Mouse (Mus musculus) stomach, embryonic 14.5 days (tissue): ENCODE data around the gene Sparcl1. TPM values are rescaled to one million over a fixed set of nuclear protein-coding genes. Genes with fewer than 3 reads are reported as not detected.

ENCODE experiments used
- ATAC-seq: fragments of 200-750 bp; cut with Nextera tagmentation; 2 replicates; pipeline ENCODE4 v1.8.0; 2017; ENCODE audit warnings: low read depth, moderate TSS enrichment; ENCODE audit not compliant: insufficient number of reproducible peaks, insufficient read depth, low FRiP score
- H3K27ac ChIP-seq: fragments of 300-500 bp; sonication (generic); 2 replicates; pipeline ENCODE4 v1.5.1; 2014; ENCODE audit warnings: mild to moderate bottlenecking, low read length, moderate library complexity, mixed read lengths
- H3K27me3 ChIP-seq: fragments of 300-500 bp; sonication (generic); 2 replicates; pipeline ENCODE4 v1.6.1; 2014; ENCODE audit warnings: low read length, control low read depth, mixed read lengths; ENCODE audit not compliant: control insufficient read depth, insufficient read depth
- H3K36me3 ChIP-seq: fragments of 300-500 bp; sonication (generic); 2 replicates; pipeline ENCODE4 v1.6.1; 2014; ENCODE audit warnings: mild to moderate bottlenecking, control low read depth, low read length, moderate library complexity, mixed read lengths; ENCODE audit not compliant: control insufficient read depth, insufficient read depth
- H3K4me1 ChIP-seq: fragments of 300-500 bp; sonication (generic); 2 replicates; pipeline ENCODE4 v1.6.1; 2014; ENCODE audit warnings: low read length, control low read depth, mixed read lengths; ENCODE audit not compliant: control insufficient read depth, insufficient read depth
- H3K4me2 ChIP-seq: fragments of 300-500 bp; sonication (generic); replicated peaks from 2 replicates; pipeline ENCODE4 v1.6.1; 2014; ENCODE audit warnings: low read depth, low read length, control low read depth
- H3K4me3 ChIP-seq: fragments of 300-500 bp; sonication (generic); 2 replicates; pipeline ENCODE4 v1.5.1; 2014; ENCODE audit warnings: low read depth, low read length, control low read depth
- H3K9ac ChIP-seq: fragments of 300-500 bp; sonication (generic); replicated peaks from 2 replicates; pipeline ENCODE4 v1.6.1; 2014; ENCODE audit warnings: low read depth, mild to moderate bottlenecking, control low read depth, low read length, moderate library complexity, mixed read lengths
- H3K9me3 ChIP-seq: fragments of 300-500 bp; sonication (generic); 2 replicates; pipeline ENCODE4 v1.6.1; 2016; ENCODE audit warnings: low read depth, low read length, control low read depth; ENCODE audit not compliant: control insufficient read depth
- WGBS: fragments of 180-500 bp; shearing (Covaris S2); extraction: QIAGEN DNeasy Blood & Tissue Kit; methylation state at CpG from one replicate; pipeline ENCODE4 v1.1.7; 2014; 5-methylcytosine and 5-hydroxymethylcytosine counted together
- polyA plus RNA-seq: library from polyadenylated mRNA; unstranded; fragments of >200 nt; fragmentation: Nextera tagmentation; extraction: Ambion mirVana; gene quantifications from 2 replicates; pipeline ENCODE4 v1.2.1, GENCODE M21; 2014

The Sparcl1 gene
- polyA plus RNA-seq, 1 experiment from 2014 or later = 300 TPM

DNA sequence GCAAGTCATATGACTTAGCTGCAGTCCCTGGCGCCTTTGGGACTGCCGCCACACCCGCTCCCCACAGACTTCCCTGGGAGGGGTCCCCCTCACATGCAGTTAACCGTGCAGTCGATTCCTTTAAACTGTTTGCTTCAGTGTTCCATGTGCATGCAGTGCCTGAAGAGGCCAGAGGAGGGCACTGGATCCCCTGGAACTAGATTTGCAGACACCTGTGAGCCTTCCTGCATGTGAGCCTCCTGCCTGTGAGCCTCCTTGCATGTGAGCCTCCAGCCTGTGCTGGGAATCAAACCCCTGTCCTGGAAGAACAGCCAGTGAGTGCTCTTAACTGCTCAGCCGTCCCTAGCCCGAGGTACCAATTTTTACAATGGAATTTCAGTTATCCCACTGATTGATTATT lies 44.8 kb downstream of the Sparcl1 start:
- 84% methylated on average over 7 of the region's 7 CpGs for WGBS

DNA sequence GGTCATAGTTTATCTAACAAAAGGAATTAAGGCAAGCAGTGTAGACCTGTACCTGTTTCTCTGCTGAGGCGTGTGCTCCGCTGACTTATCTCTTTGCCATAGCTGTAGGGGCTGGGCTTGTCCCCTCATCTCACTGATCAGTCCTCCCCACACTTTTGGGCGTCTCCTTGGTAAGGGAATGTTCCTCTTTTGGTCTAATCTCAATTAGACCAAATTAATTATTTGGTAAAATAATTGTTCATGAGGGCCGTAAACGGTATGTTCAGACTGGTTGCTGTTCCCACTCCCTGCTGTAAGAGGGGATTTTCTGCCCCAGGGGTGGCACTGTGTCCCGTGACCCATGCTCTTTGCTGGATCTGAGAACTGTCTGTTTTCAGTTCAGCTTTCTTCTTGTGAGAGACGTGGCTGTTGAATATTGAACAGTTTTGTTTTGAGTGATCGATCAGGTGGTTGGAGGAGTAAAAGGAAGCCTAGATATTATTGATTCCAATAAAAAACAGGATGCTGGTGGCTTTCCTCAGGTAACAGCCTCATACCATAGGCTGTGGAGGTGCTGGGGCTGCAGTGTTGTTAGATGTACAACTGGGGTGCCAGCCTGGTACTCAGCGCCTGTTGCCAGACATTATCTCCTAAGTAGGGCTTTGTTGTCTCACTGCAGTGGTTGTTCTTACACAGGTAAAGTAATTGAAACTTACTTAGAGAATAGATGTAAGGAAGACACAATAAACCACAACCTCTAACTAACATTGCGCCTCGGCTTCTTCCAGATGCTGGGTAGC lies 50.6 kb downstream of the Sparcl1 start:
- no peak overlapping the region for H3K4me3 ChIP-seq
- H3K27ac ChIP-seq = no peak overlapping the region
- 86% methylated on average over 11 of the region's 11 CpGs for WGBS
- no peaks in the 10 kb centered on the region for H3K4me1 ChIP-seq
- H3K4me2 ChIP-seq = no peak overlapping the region
- H3K36me3 ChIP-seq = peaks cover 12% of the 10 kb centered on the region
- H3K27me3 ChIP-seq = no peaks in the 10 kb centered on the region
- no peaks in the 10 kb centered on the region for H3K9me3 ChIP-seq
- H3K9ac ChIP-seq = no peak overlapping the region
- ATAC-seq = peak; percentile 72; the same call in 1 of the 2 replicates

More for the DNA sequence above, 44.8 kb downstream of the Sparcl1 start:
- Histone ChIP-seq H3K9ac (no peak overlapping the region), H3K27me3 (no peaks in the 10 kb centered on the region), H3K9me3 (no peaks in the 10 kb centered on the region), H3K36me3 (peaks cover 4% of the 10 kb centered on the region; the same call in 1 of the 2 replicates), H3K4me1 (0 out of 2 replicates have a peak, but pooled peaks cover 5% of the 10 kb centered on the region), H3K27ac (no peak overlapping the region), H3K4me3 (no peak overlapping the region), H3K4me2 (no peak overlapping the region)
- no peak for ATAC-seq

DNA sequence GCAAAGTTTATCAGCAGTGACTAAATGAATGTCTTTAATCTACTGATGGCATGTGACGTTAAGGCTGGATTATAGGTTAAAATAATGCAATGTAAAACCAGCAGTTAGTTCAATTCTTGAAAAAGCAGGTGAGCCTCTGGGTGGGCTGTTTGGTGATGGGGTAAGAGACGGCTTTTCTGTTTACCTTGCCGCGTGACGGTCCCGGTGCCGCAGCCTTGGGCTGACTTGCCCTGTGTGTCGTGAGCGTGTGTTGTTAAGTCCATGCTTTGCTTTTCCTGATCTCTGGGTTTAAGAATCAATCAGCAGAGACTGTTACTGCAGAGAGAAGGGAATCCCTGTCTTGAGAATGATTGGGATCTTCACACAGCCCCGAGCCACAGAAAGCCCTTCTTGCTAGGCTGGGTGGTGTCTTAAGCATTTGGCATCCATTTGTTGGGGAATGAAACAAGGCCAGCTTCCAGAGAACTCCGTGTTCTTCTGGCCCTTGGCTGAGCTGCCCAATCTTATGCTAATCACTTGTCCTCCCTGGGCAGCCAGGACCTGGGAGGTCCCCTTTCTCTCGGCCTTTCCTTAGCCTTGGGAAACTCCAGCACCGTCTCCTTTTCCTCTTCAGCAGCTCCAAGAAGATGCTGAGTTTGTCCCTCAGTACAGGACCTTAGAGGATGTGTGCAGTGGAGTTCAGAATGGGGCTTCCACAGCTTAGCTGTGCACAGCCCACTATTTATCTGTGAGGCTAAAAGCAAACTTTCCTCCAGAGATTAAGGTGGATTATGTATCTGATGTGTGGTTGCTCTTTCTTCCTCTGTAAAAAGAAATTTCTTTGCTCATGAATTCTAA lies 51.4 kb downstream of the Sparcl1 start:
- 80% methylated on average over 13 of the region's 13 CpGs for WGBS
- no peaks in the 10 kb centered on the region for H3K9me3 ChIP-seq
- no peaks in the 10 kb centered on the region for H3K27me3 ChIP-seq
- no peak overlapping the region for H3K4me2 ChIP-seq
- no peak overlapping the region for H3K9ac ChIP-seq
- H3K27ac ChIP-seq = no peak overlapping the region
- H3K4me3 ChIP-seq = no peak overlapping the region
- no peak; the same call in 1 of the 2 replicates for ATAC-seq
- no peaks in the 10 kb centered on the region for H3K4me1 ChIP-seq
- H3K36me3 ChIP-seq = peaks cover 12% of the 10 kb centered on the region

DNA sequence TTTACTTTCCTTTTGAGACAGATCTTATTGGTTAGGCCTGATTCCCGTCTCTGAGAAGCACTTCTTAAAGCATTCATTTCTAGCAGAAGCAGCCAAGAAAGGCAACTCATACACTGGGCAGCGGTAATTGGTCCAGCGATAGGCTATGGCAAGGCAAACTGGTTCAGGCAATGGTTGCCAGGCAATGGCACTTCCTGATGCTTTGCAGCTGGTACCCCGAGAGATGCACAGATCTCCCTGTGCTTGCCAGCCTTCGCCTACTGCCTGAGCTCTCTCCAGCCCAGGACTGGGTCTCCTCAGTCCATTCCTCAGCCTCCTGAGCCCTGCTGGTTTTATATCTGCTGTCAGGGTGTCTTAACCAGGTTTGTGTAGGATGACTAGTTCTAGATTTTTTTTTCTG lies 53.1 kb downstream of the Sparcl1 start:
- H3K36me3 ChIP-seq = peaks cover 12% of the 10 kb centered on the region
- no peaks in the 10 kb centered on the region for H3K9me3 ChIP-seq
- no peak overlapping the region for H3K9ac ChIP-seq
- no peak overlapping the region for H3K4me2 ChIP-seq
- H3K4me3 ChIP-seq = no peak overlapping the region
- H3K27me3 ChIP-seq = no peaks in the 10 kb centered on the region
- no peak for ATAC-seq
- H3K4me1 ChIP-seq = no peaks in the 10 kb centered on the region
- WGBS = 81% methylated on average over 5 of the region's 5 CpGs
- H3K27ac ChIP-seq = no peak overlapping the region

DNA sequence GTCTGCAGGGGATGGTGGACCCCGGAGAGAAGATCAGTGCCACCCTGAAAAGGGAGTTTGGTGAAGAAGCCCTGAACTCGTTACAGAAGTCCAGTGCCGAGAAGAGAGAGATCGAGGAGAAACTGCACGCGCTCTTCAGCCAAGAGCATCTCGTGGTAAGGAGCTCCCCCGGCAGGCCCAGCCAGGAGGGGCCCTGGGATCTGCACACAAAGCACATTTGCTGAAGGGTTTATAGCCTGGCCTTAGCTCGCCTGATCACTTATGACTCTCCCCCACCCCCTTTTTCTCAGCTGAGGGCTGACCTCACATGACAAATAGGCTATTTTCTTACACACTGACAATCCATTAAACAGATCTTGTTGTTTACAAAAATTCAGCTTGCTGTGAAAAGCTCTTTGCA lies 53.9 kb downstream of the Sparcl1 start:
- no peak for ATAC-seq
- Histone ChIP-seq H3K27ac (no peak overlapping the region), H3K36me3 (peaks cover 8% of the 10 kb centered on the region)

DNA sequence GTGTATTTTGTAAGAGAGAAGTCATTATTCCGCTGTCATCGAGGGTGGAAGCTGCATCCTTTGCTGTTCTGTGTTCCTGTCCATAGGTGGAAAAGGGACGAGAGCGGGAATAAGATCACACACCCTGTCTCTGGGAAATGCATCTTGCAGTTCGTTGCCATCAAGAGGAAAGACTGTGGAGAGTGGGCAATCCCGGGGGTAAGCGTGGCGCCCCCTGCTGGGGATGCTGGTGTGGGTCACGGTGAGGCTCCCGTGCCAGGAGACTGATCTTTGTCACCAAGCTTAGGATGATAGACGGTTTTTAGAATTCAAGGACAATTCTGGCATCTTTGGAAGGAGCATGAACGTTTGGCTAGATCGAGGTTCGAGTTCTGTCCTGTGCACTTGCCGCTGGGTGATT lies 55.5 kb downstream of the Sparcl1 start:
- Histone ChIP-seq H3K9ac (no peak overlapping the region), H3K9me3 (no peaks in the 10 kb centered on the region), H3K27ac (no peak overlapping the region), H3K4me1 (no peaks in the 10 kb centered on the region), H3K36me3 (peaks cover 8% of the 10 kb centered on the region), H3K4me3 (no peak overlapping the region), H3K27me3 (no peaks in the 10 kb centered on the region), H3K4me2 (no peak overlapping the region)
- WGBS = 67% methylated on average over 15 of the region's 15 CpGs
- ATAC-seq = no peak

More for the DNA sequence above, 53.9 kb downstream of the Sparcl1 start:
- no peaks in the 10 kb centered on the region for H3K9me3 ChIP-seq
- 65% methylated on average over 9 of the region's 9 CpGs for WGBS
- no peaks in the 10 kb centered on the region for H3K27me3 ChIP-seq
- no peak overlapping the region for H3K4me3 ChIP-seq
- no peak overlapping the region for H3K4me2 ChIP-seq
- no peak overlapping the region; the same call in 1 of the 2 replicates for H3K9ac ChIP-seq
- no peaks in the 10 kb centered on the region for H3K4me1 ChIP-seq

DNA sequence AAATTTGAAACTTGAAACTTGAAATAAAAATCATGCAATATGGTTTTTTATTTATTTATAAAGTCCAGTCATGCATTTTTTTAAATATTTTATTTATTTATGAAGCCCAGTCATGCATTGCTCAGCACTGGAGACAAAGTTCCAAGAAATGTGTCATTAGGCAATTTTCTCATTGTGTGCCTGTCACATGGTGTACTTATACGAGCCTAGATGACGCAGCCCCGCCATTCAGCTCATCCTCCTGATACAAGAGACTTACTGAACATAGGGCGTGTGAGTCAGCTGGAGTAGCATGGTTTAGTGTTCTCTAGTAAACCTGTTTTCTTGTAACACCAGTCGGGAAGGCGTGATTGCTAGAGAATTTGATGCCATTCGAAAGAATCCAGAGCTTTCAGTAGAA lies 57.2 kb downstream of the Sparcl1 start:
- Histone ChIP-seq H3K9ac (no peak overlapping the region), H3K4me3 (no peak overlapping the region), H3K27me3 (no peaks in the 10 kb centered on the region), H3K4me2 (no peak overlapping the region), H3K9me3 (no peaks in the 10 kb centered on the region), H3K4me1 (no peaks in the 10 kb centered on the region), H3K36me3 (peaks cover 11% of the 10 kb centered on the region), H3K27ac (no peak overlapping the region)
- no peak for ATAC-seq
- WGBS = 90% methylated on average over 7 of the region's 7 CpGs

DNA sequence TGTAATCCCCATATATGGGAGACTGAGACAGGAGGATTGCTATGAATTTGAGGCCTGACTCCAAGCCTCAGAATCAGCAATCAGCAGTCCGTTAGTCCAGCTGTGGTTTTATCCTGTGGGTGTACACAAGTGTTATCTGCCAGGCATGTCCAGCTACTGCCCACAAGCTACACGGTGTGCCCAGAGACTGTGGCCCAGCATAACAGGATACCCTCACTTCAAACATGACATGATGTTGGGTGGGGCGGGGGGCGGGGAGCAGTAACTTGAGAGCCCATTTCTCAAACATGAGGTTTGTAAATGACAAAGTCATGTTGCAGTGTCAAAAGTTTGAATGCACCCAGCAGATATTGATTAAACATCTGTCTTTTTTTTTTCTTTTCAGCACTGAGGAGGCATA lies 57.7 kb downstream of the Sparcl1 start:
- 83% methylated on average over 4 of the region's 4 CpGs for WGBS
- no peaks in the 10 kb centered on the region for H3K9me3 ChIP-seq
- no peak overlapping the region for H3K4me2 ChIP-seq
- peaks cover 13% of the 10 kb centered on the region for H3K36me3 ChIP-seq
- no peak overlapping the region for H3K27ac ChIP-seq
- no peaks in the 10 kb centered on the region for H3K27me3 ChIP-seq
- no peaks in the 10 kb centered on the region for H3K4me1 ChIP-seq
- H3K4me3 ChIP-seq = no peak overlapping the region
- no peak overlapping the region for H3K9ac ChIP-seq
- ATAC-seq = no peak
